Mouse (Mus musculus): ENCODE measurements around the gene Pum1.
A peak's percentile ranks its signal among the peaks of the same experiment; 100 is the strongest.
"Not testable (repeated sequence)": the region's sequence is repeated elsewhere in the genome, so short reads cannot be mapped to it uniquely, and the experiment has no call there.

Pum1 gene

GRCm38 (mm10) chr4:130662979-130663725, at the start of gene Pum1:
TSS of gene Pum1 (plus strand) at chr4:130663321.
- DNase-seq (ENCODE audit: low spot score) = peak; percentile 89

GRCm38 (mm10) chr4:130629391-130629790, 33.7 kb upstream of the Pum1 start:
- DNase-seq (ENCODE audit: low spot score) = peak; percentile 21

- no peak for DNase-seq (ENCODE audit: low spot score)
These were observed 32.8 kb upstream of the Pum1 start for GRCm38 (mm10) chr4:130630232-130630847.

- DNase-seq (ENCODE audit: low spot score) = not testable (repeated sequence)
These were observed 28.0 kb upstream of the Pum1 start for GRCm38 (mm10) chr4:130635076-130635475.

GRCm38 (mm10) chr4:130636761-130637160, 26.4 kb upstream of the Pum1 start:
- DNase-seq (ENCODE audit: low spot score) = no peak

DNA sequence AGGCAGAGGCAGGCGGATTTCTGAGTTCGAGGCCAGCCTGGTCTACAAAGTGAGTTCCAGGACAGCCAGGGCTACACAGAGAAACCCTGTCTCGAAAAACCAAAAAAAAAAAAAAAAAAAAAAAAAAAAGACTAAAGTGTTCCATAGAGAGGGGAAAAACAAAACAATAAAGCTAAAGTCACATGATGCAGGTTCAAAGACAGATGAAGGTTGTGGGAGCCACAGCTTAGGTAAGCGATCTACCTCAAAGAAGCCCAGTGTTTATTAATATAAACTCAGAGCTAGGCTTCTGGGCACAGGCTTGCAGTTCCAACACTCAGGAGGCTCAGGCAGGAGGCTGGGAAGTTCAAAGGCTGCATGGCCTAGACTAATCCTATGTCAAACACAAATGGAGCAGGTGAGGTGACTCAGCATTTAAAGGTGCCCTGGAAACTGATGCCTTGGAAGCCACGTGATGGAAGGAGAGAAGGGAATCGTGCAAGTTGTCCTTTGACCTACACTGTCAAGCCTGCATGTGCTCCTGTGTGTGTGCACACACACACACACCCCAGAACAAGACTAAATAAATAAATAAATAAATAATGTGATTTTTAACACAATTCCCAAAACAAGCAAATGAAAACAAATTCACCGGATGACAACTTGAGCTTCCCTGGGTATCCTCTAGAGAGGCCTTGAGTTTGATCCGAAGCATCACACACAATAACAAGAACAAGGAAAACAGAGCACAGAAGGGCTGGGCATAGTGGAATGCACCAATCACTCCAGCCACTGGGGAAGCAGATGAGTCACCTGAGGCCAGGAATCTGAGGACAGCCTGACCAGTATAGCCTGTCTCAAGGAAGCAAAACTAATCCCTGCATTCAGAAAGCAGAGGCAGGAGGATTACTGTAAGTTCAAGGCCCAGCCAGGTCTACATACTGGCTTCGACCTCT, 25.4 kb upstream of the Pum1 start:
- DNase-seq (ENCODE audit: low spot score) = no peak

- no peak for DNase-seq (ENCODE audit: low spot score)
These were observed 22.9 kb upstream of the Pum1 start for GRCm38 (mm10) chr4:130640031-130640717.

GRCm38 (mm10) chr4:130642468-130642867, 20.7 kb upstream of the Pum1 start:
- DNase-seq (ENCODE audit: low spot score) = no peak

DNA sequence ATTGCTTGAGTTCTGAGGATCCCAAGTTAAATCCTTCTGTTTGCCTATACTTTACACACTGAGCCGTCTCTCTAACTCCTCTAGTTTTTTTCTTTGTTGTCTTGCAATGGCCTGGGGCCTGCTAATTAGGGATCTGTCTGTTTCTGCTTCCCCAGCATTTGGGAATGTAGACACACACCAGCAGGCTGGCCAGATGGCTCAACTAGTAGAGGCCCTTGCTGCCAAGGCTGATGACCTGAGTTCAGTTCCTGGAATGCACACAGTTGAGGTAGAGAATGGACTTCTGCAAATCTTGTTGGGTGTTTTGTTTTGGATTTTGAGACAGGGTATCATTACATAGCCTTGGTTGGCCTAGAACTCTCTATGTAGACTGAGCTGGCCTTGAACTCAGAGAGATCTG, 17.7 kb upstream of the Pum1 start:
- DNase-seq (ENCODE audit: low spot score) = no peak

- DNase-seq (ENCODE audit: low spot score) = no peak
These were observed 11.8 kb upstream of the Pum1 start for GRCm38 (mm10) chr4:130651286-130651685.

- no peak for DNase-seq (ENCODE audit: low spot score)
These were observed 10.6 kb upstream of the Pum1 start for GRCm38 (mm10) chr4:130652546-130652945.

DNA sequence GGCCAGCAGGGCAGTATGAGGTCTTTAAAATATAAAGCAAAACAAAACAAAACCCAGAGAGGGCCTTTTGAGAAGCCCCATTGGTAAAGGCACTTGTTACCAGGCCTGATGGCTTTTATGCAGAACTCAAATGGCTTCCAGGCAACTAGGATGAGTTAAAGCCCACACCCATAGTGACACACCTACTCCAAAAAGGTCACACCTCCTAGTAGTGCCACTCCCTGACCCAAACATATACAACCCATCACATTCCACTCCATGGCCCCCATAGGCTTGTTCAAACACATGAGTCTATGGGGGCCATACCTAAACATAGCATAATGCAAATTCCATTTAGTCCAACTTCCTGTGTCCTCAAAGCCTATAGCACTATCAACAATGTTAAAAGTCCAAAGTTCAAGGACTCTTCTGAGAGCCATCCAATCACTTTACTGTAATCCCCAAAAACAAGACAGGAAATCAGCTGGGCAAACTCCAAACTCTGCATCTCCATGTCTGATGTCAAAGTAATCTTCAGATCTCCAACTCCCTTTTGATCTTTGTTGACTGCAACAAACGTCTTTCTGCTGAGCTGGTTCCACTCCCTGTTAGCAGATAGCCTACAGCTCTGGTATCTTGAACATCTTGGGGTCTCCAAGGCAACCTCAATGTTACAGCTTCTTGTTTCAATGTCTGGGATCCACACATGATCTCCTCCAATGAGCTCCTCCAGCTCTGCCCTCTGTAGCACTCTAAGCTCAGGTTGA, 5.1 kb upstream of the Pum1 start:
- no peak for DNase-seq (ENCODE audit: low spot score)

GRCm38 (mm10) chr4:130659470-130659869, 3.7 kb upstream of the Pum1 start:
- DNase-seq (ENCODE audit: low spot score) = no peak

- no peak for DNase-seq (ENCODE audit: low spot score)
These were observed 3.0 kb upstream of the Pum1 start for GRCm38 (mm10) chr4:130660106-130660505.

DNA sequence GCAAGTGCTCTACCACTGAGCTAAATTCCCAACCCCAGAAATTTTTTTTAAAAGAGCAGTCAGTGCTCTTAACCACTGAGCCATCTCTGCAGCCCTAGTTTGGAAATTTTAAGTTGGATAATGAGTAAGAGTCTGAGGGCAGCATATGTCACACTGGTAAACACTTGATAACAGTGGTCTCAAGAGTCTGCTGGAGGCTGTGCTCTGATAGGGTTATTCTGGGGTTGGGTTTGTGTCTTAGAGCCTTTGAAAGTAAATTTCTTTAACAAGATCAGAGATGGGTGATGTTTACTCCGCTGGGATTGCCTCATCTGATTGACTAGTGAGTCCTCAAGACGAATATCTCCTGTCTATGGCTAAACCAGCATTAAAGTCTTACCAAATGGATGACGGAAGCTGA, 2.0 kb upstream of the Pum1 start:
- DNase-seq (ENCODE audit: low spot score) = no peak

- not testable (repeated sequence) for DNase-seq (ENCODE audit: low spot score)
These were observed 816 bp upstream of the Pum1 start for GRCm38 (mm10) chr4:130662305-130662704.

DNA sequence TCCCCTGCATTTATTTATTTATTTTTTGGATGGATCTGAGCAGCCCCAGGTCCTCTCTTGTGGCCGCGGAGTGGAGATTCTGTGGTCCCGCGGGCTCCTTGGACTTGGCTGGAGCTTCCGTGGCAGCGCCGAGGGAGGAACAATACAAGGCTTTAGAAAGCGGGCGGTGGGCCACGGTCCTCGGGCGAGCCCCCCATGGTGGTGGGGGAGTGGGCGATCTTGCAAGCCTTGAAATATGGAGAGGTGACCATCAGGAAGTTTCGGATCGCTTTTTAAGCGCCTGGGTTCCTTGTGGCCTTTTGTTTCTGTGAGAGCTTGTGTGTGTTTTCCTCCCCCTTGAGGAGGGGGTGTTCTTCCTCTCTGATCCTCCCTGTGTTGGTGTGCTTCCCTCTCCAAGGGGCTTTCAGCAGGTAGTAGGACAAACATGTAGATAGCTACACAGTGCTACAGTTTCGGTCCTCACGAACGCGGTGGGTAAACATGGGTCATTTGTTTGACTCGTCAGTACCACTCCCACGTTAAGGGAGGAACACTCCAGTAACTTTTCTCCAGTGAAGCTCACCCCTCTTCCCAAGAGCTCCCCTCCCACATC, 785 bp downstream of the Pum1 start:
- peak; percentile 17 for DNase-seq (ENCODE audit: low spot score)

DNA sequence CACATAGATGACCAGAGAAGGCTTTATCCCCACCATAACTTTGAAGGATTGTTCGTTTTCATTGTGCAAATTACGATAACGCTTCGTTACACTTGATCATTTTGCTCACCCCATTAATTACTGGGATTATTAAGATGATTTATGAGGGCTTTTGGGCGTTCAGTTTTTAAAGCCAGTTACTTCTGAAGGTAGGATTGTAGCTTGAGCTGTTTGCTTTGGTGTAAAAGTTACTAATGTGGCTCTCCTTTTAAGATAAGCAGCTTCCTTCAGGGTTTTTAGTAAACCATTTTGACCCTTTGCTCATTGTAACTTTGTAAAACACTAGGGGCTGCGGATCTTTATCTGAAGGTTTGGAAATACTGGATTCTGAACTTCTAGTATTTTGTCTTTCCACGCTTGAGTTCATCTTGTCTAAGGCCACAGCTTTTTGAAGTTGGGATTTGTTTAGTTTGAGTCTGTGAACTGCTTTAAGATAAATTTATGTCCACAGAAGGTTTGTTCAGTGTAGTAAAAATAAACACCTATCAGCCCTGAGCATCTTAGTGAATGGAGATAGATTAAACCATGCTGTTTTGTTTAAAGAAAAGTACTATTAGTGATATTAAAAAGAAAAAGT, 1.4 kb downstream of the Pum1 start:
- no peak for DNase-seq (ENCODE audit: low spot score)

DNA sequence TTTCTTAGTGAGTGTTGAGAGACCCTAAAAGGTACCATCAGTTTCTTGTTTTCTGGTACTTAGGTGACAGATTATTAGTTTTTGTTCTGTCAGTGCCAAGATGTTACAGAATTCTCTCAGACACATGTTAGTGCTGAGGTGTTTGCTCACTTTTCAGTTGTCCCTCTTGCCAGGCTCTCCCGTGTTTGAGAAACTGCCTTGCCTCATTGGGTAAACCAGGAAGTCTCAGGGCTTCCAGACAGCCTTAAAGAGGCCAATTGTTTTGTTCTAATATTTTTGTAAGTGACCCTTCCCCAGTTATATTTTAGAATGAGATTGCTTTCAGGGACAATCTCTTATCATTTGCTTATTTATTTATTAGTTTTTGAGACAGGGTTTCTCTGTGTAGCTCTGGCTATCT, 2.1 kb downstream of the Pum1 start:
- DNase-seq (ENCODE audit: low spot score) = no peak

DNA sequence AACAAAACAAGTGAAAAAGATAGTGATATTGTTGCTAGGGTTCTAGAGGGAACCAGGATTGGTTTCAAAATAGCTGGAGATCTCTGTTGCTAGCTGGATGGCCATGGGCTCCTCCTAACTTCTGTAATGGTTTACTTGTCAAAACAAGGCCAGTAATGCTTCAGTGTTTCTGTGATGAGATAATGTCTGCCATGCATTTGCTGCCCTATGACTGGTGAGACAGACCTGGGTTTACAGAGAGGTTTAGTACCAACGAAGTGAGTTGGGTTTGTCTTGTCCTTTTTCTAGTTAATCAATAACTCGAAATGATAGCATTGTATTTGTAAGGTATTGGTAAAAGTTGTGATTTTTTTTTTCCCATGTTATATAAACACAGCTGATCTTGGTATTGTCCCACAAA, 4.6 kb downstream of the Pum1 start:
- no peak for DNase-seq (ENCODE audit: low spot score)

DNA sequence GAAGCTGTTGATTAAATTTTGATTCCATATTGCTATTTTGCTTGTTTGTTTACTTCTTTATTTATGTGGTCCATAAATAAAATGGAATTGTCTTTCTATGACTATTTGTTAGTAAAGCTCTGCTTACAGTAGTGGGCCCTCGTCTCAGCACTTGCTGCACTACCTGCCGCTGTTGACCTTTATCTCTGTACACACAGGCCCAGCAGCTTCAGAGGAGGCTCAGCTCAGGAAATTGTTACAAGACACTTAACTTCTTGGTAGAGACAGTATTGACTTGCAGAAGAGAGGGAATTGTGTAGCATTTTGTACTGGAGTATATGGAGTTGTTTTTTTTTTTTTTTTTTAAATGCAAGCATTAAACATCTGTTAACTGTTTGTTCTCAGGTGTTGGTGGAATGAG, 5.4 kb downstream of the Pum1 start:
- no peak for DNase-seq (ENCODE audit: low spot score)
